Mouse (Mus musculus) kidney, postnatal 10 days (tissue): ENCODE measurements at regions not wholly inside any gene's neighbourhood (a gene's known extent, or its start where the extent isn't known, plus 50 kb on each side); places are given as distances from the start of the nearest gene placed in this dataset.

ENCODE experiments used
- DNase-seq: peaks from one replicate; pipeline ENCODE4 v3.0.0; 2021; ENCODE audit warnings: mixed read lengths

GRCm38 (mm10) chr2:159168553-159169064, 374.0 kb downstream of the Dhx35 start:
- DNase-seq: peak; percentile 15

DNA sequence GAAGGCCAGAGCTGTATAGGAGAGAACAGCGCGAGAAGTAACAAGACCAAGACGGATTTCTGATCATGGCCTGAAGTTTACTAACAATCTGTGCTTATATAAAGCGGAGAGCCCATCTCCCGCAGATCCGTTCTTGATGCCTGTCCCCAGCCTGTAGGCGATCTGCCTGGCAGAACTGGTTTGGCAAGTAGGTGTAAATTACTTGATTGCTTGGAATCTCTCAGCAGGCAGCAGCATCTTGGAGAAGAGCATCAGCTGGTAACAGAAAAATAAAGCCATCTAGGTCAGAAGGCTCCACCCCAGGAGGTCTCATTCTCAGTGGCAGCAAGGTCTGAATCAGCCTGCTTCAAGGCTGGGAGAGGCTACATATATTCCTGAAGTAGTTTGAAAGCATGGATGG, 401.5 kb downstream of the Dhx35 start:
- no peak for DNase-seq

- no peak for DNase-seq
These were observed 437.7 kb downstream of the Dhx35 start for GRCm38 (mm10) chr2:159232266-159232665.

- no peak for DNase-seq
These were observed 440.4 kb downstream of the Dhx35 start for GRCm38 (mm10) chr2:159235000-159235399.

DNA sequence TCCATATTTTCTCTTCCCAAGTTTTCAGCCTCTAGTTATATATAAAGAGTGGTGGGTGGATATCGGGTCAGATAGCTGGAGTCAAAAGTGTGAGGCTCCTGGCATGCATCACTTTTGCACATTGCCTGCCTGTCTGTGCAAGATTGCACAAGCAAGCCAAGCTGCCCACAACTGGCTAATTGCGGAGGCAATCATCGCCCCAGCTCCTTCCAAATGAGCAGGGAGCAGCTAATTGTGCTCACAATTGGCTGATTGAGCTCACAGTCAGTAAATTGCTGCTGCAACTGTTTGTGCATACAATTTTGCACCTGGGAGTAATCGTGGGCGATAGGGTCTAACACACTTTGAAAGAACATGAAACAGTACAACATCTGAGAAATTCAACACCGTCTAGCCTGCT, 455.5 kb downstream of the Dhx35 start:
- DNase-seq: no peak

DNA sequence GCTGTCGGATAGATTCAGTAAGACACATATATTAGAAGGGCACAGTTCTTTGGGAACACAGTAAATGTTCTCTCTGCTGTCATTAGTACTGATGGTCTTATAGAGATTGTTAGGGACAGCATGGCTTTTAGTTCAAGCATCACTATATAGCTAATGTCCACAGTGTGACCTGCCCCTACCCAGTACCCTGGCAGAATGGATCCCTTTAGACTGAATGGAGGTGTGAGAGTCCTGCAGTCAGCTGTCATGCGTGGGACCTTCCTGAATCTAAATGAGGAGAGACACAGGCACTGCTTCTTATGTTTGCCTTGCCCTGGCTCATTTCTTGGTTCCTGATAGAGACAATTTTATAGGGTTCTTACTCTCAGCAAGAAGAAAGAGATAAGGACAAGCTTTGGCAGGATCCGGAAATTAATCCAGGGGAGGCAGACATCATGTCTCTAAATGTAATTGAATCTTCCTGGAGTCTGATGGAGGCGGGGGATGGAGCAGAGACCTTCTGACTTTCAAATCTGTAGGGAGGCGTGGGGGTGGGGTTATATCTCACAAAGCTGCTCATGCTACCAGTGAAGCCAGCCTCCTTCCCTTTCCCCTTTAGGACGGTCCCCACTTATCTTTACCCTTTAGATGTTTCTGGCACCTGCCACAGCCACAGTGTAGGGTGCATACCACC, 456.5 kb downstream of the Dhx35 start:
- DNase-seq: peak; percentile 30

DNA sequence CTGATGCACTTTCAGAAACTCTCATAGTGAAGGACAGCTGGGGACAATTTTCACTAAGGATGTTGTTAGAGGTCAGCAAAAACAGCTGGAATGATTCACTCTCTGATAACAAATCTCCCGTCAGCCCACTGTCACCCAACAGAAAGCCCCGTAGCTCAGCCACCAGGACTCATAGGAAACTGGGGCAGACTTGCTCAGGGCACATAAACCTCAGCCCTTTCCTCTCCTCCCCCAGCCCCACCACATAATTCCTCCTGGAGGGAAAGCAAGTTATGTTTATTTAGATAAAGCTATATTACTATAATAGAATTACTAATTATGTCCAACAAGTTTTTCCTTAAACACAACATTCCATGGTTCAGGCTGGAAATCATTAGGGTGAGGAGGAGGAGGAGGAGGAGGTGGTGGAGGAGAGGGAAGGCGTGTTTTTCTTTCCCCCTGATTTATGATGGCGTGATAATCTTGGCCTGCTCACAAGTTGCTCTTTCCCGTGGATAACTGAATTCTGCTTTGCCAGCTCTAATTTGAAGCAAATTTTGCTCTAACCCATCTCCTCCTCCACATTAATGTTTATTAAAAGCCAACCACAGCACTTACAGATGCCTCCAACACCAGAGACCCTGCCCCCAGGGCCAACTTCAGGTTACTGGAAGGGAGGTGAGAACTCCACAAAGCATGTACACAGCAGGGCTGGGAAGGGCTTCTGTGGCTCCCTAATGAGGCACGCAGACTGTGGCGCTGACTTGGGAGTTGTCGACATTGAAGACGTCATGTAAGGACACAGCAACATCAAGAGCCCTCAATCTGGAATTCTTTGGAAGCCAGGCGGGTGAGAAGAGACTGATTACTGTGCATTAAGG, 475.8 kb downstream of the Dhx35 start:
- peak; percentile 51 for DNase-seq

DNA sequence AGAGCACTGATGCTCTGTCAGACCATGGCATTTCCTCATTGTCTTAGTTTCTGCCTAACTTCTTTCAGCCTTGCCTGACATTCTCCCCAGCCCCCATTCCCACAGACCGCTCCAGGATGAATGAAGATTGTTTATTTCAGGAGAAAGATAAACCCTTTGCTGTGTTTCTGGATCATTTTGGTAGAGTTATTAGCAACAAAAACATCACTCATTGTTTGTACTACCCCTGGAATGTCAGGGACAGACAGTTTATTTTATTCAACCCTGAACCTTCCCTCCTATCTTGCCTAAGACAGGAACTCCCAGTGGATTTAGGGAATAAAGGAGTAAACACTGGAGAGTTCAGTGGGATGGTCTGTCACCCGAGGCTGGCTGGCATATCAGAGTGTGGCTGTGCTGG, 484.3 kb downstream of the Dhx35 start:
- no peak for DNase-seq

DNA sequence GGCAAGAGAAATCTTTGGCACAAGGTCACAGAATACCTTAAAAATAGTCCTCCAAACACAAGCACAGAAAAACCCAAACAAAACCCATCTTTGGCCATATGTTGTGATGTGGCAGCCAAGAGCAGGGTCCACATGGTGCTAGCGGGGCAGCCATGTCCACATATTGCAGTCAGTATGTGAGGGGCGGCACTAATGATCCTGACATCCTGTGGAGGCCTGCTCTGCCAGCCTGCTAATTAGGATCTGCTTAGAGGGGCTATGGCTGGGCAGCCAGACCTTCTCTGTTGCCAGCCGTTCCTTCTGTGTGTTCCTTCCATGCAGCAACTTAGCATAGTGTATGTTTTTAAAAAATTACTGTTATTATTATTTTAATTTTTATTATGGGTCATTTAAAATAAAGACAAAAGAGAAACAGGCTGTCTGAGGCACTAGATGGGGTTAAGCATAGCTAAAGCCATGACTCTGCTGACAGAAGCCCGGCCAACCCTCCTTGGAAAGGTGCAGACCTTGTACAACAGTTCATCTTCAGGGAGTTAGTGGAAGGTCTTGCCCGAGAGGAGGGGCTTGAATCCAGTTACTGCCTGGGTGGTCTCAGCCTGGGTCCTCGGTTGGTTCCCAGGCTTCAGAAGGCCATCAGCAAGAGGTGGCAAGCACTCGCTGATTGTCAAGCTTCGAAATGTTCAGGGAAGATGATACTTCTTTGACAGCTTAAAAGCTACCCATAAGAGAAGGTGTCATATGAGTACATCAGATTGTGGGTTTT, 487.1 kb downstream of the Dhx35 start:
- DNase-seq: no peak

DNA sequence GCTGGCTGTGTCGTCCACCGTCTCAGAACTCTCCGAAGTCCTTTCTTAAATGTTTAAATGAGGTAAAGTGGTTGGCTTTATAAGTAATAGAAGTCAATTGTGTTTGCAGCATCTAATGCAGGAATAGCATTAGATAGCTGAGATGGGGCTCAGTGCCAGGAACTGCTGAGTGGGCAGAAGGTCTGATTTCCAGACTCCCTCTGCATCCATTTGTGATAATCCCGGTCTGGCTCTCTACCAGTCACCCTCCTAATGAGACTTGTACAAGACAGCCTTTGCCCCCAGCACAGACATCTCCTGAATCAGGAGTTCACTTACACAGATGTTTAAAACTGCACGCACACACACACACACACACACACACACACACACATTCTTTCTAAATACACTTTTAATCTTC, 489.5 kb downstream of the Dhx35 start:
- DNase-seq: no peak

DNA sequence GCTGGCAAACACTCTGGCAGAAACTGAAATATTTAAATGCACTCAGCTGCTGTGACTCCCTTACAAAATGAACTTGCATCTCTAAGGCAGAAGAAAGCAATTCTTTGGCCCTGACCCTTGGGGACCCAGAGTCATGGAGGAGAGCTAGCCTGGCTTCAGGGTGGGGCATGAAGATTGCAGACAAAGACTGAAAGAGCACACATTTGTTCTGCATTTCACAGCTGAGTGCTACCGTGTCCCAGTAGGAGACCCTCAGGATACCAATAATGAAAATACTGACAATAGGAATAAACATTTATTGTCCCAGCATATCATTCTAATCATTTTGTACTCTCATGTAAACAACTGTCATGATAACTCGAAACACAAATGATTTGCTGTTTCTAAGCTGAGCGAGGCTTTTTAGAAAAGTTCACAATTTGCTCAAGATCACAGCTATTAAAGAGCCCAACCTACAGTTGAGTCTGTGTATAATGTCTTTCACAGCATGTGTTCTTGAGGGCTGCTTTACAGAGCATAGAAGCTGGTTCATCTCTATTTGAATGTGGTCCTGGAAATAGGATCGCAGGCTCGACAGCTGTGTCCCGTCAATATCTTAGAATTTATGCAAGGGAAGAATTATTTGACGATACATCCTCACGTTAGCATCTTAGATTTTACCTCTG, 490.1 kb downstream of the Dhx35 start:
- no peak for DNase-seq

- DNase-seq: no peak
These were observed 493.5 kb downstream of the Dhx35 start for GRCm38 (mm10) chr2:159287996-159288563.

DNA sequence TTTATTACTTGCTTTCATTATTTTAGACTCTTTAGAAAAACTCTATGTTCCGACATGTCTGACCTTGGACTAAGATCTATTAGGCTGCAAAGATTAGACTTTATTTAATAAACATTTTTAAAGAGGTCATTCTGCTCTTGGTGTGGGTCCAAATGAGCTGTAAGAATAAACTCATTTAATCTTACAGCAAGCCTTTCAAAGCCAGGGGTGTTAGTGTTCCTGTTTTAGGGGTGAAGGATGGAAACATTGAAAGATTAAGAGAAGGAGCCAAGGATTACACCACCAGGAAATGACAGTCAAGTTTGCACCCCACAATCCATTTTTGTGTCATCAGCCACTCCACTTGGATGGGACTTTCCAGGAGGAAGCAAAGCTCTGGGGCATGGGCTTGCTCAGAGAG, 495.5 kb downstream of the Dhx35 start:
- no peak for DNase-seq

- no peak for DNase-seq
These were observed 512.4 kb downstream of the Dhx35 start for GRCm38 (mm10) chr2:159307001-159307400.

GRCm38 (mm10) chr2:159334711-159335110, 540.1 kb downstream of the Dhx35 start:
- DNase-seq: no peak

DNA sequence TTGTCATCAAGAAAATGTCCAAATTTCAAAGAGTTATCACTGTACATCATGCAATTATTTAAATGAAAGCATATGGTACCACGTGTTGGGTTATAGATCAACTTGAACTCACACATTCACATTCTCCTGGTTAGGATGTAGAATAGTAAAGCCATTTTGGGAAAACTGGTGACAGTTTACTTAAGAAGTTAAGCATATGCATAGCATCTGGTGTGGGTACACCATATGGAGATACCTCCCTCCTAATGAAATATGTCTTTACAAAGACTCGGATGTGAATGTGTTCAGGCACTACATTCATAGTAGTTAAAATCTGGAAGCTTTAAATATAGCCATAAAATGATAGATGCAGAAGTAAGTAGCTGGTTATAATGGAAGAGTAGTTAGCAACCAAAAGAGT, 542.0 kb downstream of the Dhx35 start:
- no peak for DNase-seq

- peak; percentile 17 for DNase-seq
These were observed 549.3 kb downstream of the Dhx35 start for GRCm38 (mm10) chr2:159343624-159344560.

DNA sequence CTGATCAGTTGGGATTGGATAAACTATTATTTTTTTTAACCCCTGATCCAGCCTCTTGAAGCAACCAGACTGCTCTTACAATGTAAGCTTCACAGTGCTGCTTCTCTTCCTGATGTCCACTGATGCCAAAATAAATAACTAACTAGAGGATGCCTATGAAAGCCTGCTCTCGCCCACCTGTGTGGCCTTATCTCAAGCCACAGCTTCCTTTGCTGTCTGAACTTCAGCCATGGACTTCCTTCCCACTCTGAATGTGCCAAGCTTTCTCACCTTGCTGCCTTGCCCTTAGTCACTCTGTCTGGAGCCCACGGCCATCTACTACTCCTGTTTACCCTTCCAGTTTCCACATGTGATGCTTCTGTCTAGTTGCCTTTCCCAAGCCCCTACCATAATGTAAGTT, 559.6 kb downstream of the Dhx35 start:
- peak; percentile 32 for DNase-seq

GRCm38 (mm10) chr2:159356503-159356902, 561.9 kb downstream of the Dhx35 start:
- DNase-seq: peak; percentile 26

GRCm38 (mm10) chr2:159361371-159361770, 566.8 kb downstream of the Dhx35 start:
- DNase-seq: no peak

DNA sequence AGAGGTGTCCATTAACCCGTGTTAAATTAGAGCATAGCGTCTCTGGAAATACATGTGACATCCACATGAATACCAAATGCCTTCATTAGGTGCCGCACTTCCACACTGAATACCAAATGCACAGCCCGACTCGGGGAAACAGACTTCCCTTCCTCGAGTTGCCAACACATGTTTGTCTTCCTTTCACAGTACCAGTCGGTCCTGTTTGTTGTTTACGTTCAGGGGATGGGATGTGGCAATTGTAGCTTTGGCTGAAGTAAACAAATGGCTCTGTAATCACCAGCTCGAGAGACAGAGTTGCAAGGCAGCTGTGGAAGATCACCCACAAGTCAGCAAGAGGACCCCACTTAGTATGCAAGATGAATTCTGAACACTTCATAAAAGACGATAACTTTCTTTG, 598.3 kb downstream of the Dhx35 start:
- DNase-seq: no peak
